Mouse (Mus musculus): ENCODE data around the gene Caln1.

Caln1 gene

GRCm38 (mm10) chr5:130688385-130689138, 319.3 kb downstream of the Caln1 start:
- DNase-seq (ENCODE audit: extremely low read depth, low read depth), result no peak

- no peak for DNase-seq (ENCODE audit: extremely low read depth, low read depth)
Observed at GRCm38 (mm10) chr5:130691349-130691748, 322.1 kb downstream of the Caln1 start.

- DNase-seq (ENCODE audit: extremely low read depth, low read depth), result no peak
Observed at GRCm38 (mm10) chr5:130699476-130699875, 330.2 kb downstream of the Caln1 start.

DNA sequence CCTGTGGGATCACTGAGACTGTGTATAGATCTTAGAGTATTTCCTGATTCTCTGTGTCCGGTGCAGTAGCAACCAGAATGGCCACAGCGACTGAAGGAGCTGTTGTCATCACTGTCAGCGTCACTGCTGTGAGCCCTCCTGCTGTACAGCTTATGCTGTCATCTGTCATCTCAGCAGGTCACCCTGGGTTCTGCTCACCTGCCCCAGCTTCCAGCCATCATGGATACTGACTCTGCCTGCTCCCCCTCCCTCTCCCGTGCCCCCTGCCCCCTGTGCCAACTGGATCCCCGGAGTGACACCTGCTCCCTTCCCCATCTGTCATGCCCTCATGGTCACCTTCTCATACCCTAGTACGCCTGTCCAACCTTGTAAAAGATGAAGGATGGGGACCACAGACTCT, 332.5 kb downstream of the Caln1 start:
- DNase-seq (ENCODE audit: extremely low read depth, low read depth), result no peak

DNA sequence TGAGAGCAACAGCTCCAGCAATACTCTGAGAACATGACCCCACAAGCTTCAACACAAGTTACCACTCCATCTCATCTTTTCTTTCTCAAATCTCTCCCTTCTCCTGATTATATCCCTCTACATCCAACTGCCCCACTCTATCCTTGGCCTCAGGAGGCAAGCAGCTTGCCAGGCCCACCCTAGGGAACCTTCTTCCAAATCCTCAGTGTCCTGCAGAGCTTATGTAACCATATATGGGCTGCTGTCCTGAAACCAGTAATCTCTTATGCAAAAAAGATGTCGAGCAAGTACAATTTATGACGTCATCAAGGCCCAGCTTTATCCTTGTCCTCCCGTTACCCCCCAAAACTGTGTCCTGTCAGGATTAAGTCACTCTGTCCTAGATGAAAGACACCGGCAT, 333.1 kb downstream of the Caln1 start:
- no peak for DNase-seq (ENCODE audit: extremely low read depth, low read depth)

DNA sequence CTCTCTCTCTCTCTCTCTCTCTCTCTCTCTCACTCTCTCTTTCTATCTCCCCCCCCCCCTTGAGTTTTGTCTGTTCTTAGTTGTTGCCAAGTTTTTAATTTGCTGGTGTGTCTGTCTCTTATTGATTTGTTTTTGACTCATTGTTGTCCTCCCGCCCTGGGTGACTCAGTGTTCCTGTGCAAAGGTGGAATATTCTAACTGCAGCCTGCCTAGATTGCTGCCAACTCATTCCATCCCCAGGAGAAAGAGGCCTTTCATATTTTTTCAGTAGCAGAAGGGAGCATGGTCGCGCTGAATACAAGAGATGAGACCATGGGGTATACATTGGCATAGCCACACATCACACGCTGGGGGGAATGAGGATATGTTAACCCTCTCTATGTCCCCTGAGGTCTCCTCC, 335.6 kb downstream of the Caln1 start:
- no peak for DNase-seq (ENCODE audit: extremely low read depth, low read depth)

GRCm38 (mm10) chr5:130706202-130706855, 337.1 kb downstream of the Caln1 start:
- DNase-seq (ENCODE audit: extremely low read depth, low read depth), result no peak

- DNase-seq (ENCODE audit: extremely low read depth, low read depth), result no peak
Observed at GRCm38 (mm10) chr5:130707755-130708154, 338.5 kb downstream of the Caln1 start.

GRCm38 (mm10) chr5:130708616-130709015, 339.4 kb downstream of the Caln1 start:
- no peak for DNase-seq (ENCODE audit: extremely low read depth, low read depth)

- no peak for DNase-seq (ENCODE audit: extremely low read depth, low read depth)
Observed at GRCm38 (mm10) chr5:130711643-130712042, 342.4 kb downstream of the Caln1 start.

GRCm38 (mm10) chr5:130712281-130712680, 343.0 kb downstream of the Caln1 start:
- no peak for DNase-seq (ENCODE audit: extremely low read depth, low read depth)

DNA sequence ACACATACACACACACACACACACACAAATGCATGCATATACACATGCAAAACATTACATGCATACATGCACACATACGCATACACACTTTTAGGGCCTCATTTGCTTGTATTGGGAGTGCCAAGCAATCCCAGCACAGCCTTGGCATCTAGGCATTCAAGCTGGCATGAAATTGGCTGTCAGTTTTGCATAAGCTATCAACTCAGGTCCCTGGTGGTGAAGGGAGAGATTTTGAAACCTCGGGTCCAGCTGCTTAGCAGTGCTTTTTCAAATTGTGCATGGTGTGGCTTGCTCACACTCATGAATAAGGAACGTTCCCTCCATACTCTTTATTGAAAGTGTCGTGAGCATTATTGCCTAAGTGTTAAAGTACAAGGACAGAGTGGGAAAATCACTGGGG, 345.9 kb downstream of the Caln1 start:
- DNase-seq (ENCODE audit: extremely low read depth, low read depth), result no peak

GRCm38 (mm10) chr5:130718385-130718784, 349.1 kb downstream of the Caln1 start:
- no peak for DNase-seq (ENCODE audit: extremely low read depth, low read depth)

- DNase-seq (ENCODE audit: extremely low read depth, low read depth), result no peak
Observed at GRCm38 (mm10) chr5:130742171-130742570, 372.9 kb downstream of the Caln1 start.

DNA sequence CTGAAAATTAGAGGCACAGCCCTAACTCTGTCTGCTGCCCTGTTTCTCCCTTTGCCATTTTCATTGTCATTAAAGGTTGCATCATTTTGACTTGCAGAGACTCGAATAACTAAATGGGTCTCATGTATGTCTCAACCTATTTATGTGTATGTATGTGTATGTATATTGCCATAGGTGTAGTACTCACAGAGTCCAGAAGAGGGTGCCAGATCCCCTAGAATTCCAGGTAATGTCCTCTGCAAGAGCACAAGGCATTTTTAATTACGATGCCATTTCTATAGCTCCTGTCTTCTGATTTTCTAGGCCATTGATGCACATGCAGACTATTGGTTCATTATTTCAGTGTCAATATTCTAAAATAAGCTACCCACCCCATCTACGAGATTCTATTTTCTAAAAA, 388.3 kb downstream of the Caln1 start:
- DNase-seq (ENCODE audit: extremely low read depth, low read depth), result no peak

GRCm38 (mm10) chr5:130765784-130766183, 396.5 kb downstream of the Caln1 start:
- DNase-seq (ENCODE audit: extremely low read depth, low read depth), result no peak

GRCm38 (mm10) chr5:130771061-130771741, 401.9 kb downstream of the Caln1 start:
- no peak for DNase-seq (ENCODE audit: extremely low read depth, low read depth)

GRCm38 (mm10) chr5:130772491-130772890, 403.2 kb downstream of the Caln1 start:
- no peak for DNase-seq (ENCODE audit: extremely low read depth, low read depth)

- DNase-seq (ENCODE audit: extremely low read depth, low read depth), result no peak
Observed at GRCm38 (mm10) chr5:130774946-130775345, 405.7 kb downstream of the Caln1 start.

DNA sequence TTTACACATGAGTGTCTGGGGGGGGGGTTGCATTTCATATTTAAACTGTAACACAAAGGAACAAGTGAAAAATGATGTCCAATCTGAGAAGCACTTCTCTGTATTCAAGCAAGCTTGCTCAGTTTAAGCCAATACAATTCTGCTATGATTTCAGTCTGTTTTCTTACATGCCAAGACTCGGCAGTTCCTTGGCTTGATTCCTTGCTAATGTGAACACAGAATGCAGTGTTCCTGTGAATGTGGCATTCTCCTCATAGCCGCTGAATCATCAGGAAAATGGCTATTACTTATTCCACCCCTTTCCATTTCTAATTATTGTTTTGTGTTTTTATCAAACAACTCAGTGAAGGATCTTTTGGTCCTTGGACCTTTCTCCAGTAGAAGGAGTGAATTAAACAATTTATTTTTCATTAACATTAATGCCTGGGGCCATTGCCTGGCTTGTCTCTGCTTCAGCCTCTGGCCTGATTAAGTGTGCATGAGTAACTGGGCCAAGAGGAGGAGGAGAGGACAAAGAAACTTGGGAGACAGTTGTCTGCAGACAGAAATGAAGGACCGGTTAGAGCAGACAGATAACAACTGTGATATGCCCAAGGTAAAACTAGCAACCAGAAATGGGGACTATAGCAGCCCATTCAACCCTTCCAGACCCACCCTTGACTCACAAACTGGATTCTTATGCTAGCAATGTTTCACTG, 423.6 kb downstream of the Caln1 start:
- no peak for DNase-seq (ENCODE audit: extremely low read depth, low read depth)

DNA sequence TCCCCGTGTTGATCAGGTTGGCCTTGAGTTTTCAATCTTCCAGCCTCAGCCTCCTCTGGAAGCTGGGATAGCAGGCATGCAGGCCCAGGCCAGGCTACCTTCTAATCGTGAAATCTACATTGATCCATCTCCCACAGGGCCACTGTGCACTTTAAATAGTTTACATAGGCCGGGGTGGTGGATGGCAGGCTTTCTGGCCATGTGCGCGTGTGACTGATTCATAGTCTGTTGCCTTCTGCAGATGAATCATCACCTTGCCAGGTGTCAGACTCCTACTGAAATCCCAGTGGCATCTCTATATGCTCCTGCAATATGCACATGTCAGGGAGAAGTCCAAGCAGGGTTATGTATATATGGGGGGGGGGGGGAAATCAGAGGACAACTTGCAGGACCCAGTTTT, 428.5 kb downstream of the Caln1 start:
- DNase-seq (ENCODE audit: extremely low read depth, low read depth), result no peak

GRCm38 (mm10) chr5:130810314-130810713, 441.1 kb downstream of the Caln1 start:
- DNase-seq (ENCODE audit: extremely low read depth, low read depth), result no peak
